Mouse (Mus musculus) bone marrow macrophage, adult 2 months (primary cell): ENCODE results near the gene Dffb. TPM values are rescaled to one million over a fixed set of nuclear protein-coding genes. Genes with fewer than 3 reads are reported as not detected.

Experiments used
- H3K27ac ChIP-seq: 2 replicates; pipeline ENCODE4 v1.5.1; 2012; ENCODE audit warnings: low read depth, low read length; ENCODE audit not compliant: insufficient read depth
- H3K4me1 ChIP-seq: 2 replicates; pipeline ENCODE4 v1.6.1; 2012; ENCODE audit warnings: low read length; ENCODE audit not compliant: control insufficient read depth, insufficient read depth
- H3K4me3 ChIP-seq: 2 replicates; pipeline ENCODE4 v1.5.1; 2012; ENCODE audit warnings: mild to moderate bottlenecking, low read length, moderate library complexity; ENCODE audit not compliant: insufficient read depth
- CTCF ChIP-seq: IDR thresholded peaks from 2 replicates; pipeline ENCODE4 v1.5.1; 2012; ENCODE audit warnings: low read depth, mild to moderate bottlenecking, low read length, moderate library complexity
- POLR2A ChIP-seq: IDR thresholded peaks from 2 replicates; pipeline ENCODE4 v1.6.1; 2012; ENCODE audit warnings: mild to moderate bottlenecking, low read depth, low read length, borderline replicate concordance
- polyA plus RNA-seq: library from polyadenylated mRNA; stranded (reverse); fragments of >200 nt; gene quantifications from 2 replicates; pipeline ENCODE4 v1.2.4, GENCODE M21; 2012; ENCODE audit not compliant: missing spikeins, insufficient read depth, insufficient read length

Gene Dffb
- polyA plus RNA-seq, 1 experiment, result 5.5 TPM

DNA sequence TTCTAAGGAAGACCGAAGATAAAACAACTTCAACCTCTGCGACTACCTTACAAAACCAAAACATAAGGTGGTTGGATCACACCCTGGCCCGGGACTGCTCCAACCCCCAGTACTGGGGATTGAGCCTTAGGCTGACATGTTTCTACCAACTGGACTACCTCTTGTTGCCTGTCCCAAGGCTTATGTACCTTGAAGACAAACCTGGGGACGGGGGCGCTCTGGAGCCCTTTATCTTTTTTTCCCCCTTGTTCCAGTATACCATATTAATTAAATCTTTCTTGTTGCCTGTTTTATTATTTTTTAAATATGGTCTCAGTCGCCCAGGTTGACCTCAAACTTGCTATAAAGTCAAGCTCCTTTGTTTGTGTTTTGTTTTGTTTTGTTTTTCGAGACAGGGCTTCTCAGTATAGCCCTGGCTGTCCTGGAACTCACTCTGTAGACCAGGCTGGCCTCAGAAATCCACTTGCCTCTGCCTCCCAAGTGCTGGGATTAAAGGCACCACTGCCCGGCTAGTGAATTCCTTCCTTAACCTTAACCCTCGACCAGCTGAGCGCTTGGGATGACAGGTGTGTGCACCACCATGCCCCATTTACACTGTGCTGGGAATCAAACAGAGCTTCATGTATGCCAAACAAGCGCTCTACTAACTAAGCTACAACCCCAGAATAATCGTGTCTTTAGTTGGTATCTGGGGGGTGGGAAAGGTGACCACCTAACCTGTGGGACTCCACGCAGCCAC lies 36.1 kb upstream of the Dffb start:
- 0 out of 2 replicates have a peak overlapping the region, but pooled peaks have one; percentile 12 for H3K27ac ChIP-seq
- TF ChIP-seq POLR2A (no peak), CTCF (no peak)
- H3K4me3 ChIP-seq, result peak overlapping the region; percentile 99
- H3K4me1 ChIP-seq, result peaks cover 8% of the 10 kb centered on the region

DNA sequence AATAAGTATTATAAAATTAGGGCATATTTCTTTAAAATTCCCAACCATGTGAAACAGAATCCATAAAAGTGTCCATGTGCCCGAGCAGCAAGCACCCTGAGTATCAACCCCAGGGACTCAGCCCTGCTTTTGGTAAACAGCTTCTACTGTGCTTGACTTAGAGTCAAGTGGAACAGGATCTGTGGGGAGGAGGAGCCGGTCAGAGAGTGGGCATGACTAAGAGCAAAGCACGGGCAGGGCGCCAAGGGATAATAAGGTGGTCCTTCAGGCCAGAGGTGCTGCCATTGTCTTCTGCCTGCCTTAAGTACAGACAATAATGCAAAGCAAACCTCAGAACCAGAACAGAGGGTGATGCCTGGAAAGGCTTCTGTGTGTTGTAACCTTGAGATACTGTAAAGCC lies 32.8 kb upstream of the Dffb start:
- Histone ChIP-seq H3K27ac (no peak overlapping the region), H3K4me1 (0 out of 2 replicates have a peak, but pooled peaks cover 2% of the 10 kb centered on the region), H3K4me3 (no peak overlapping the region)
- TF ChIP-seq CTCF, result no peak
- TF ChIP-seq POLR2A, result no peak

DNA sequence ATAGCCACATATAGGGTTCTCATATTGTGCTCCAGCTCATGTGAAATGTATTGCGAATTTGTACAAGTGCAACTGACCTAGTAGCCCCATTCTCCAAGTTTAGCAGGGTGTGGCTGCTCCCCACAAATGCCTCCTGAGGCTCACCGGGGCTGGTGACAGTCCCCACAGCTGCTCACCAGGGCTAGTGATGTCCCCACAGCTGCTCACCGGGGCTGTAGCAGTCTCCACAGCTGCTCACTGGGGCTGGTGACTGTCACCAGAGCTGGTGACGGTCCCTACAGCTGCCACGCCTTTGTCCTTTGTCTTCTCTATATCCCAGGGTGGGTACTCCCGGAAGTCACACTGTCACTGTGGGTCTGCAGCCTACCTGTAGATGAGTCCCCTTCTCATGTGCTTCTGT lies 31.3 kb upstream of the Dffb start:
- no peak overlapping the region for H3K27ac ChIP-seq
- TF ChIP-seq POLR2A, result no peak
- no peak for TF ChIP-seq CTCF
- no peak overlapping the region for H3K4me3 ChIP-seq
- H3K4me1 ChIP-seq, result 0 out of 2 replicates have a peak, but pooled peaks cover 2% of the 10 kb centered on the region

DNA sequence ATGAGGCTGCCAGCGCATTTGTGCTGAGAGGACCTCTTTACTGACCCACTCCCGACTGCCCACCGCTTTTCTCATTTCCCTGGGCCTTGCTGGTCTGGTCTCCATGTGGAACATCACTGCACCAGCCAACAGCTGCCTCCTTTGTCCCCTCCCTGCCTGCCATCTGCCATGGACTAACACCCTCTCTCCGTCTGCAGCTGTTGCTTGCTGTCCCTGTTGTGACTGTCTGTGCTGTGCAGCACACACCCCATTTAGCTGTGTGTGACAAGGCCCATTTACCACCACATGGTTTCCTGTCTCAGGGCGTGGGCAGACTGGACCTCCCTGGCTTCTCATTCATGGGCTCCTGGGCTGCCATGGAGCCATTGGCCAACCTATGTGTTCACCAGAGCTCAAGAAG lies 30.6 kb upstream of the Dffb start:
- TF ChIP-seq CTCF (no peak), POLR2A (no peak)
- Histone ChIP-seq H3K4me1 (no peaks in the 10 kb centered on the region), H3K4me3 (no peak overlapping the region), H3K27ac (no peak overlapping the region)

DNA sequence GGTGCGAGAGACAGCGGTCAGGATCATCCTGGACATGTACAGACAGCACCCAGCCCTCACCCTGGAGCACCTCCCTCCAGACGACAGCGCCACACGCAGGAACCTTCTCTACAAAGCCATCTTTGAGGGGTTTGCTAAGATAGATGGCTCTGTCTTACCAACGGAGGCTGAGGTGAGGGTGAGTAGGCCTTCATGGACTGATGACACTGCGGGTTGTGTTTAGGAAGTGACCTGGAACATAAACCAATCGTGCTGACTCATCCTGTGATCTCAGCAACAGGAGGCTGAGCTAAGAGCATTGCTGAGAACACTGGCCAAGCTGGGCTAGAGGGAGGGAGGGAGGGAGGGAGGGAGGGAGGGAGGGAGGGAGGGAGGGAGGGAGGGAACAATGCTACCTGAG lies 18.6 kb upstream of the Dffb start:
- H3K27ac ChIP-seq, result no peak overlapping the region
- TF ChIP-seq POLR2A (no peak), CTCF (no peak)
- H3K4me3 ChIP-seq, result no peak overlapping the region
- H3K4me1 ChIP-seq, result peaks cover 2% of the 10 kb centered on the region; the same call in 1 of the 2 replicates

DNA sequence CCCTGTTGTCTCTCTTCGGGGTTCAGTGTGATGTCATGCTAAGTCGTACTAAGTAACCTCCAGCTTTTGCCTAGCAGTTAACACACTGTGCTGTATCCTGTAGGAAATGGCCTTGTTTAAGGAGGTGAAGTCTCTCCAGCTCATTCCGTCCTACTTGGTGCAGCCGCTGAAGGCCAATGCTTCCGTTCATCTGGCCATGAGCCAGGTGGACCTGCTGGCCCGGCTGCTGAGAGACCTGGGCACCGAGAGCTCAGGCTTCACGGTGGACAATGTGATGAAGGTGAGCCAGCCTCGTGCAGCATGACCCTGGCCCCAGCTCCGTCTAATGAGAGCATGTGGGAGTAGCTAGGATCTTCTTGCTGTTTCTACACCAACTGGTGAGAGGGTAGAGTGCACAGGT lies 17.8 kb upstream of the Dffb start:
- TF ChIP-seq CTCF (no peak), POLR2A (no peak)
- Histone ChIP-seq H3K4me3 (no peak overlapping the region), H3K27ac (no peak overlapping the region)

DNA sequence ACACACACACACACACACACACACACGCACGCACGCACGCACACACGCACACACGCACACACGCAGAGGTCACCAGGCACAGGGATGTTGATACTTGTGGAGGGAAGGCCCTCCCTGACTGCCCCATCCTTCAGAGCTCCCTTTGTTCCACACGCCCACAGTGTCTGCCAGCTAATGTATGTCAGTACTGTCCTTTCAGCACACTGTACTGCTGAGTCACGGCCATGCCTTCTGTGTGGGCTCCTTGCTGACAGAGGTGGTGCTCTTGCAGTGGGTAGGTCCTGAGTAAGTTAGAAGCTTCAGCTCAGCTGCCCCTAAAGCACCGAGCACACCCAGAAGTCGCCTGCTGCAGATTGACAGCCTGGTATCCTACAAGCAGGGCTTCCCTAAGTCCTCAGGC lies 5.5 kb upstream of the Dffb start:
- no peak overlapping the region for H3K4me3 ChIP-seq
- TF ChIP-seq POLR2A (no peak), CTCF (no peak)
- no peak overlapping the region for H3K27ac ChIP-seq
- H3K4me1 ChIP-seq, result 0 out of 2 replicates have a peak, but pooled peaks cover 2% of the 10 kb centered on the region

More for the DNA sequence above, 17.8 kb upstream of the Dffb start:
- H3K4me1 ChIP-seq, result peaks cover 2% of the 10 kb centered on the region; the same call in 1 of the 2 replicates

DNA sequence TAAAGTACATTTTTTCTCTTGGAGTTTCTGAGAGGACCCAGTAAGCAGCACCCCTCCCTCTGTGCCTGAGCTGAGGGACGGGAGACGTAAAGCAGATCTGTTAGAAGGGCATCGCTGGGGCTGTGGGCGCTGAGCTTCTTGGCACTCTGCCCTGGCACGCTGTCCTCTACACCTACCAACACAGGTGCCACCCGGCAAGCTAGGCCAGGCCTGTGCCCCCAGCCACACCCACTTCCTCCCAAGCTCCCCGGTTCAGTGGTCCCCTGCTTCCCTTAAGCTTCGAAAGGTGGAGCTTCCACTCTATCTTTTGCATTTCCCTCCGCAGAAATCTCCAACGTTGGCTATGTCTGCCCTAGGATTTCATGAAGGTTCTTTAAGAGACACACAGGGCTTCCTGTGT lies 4.3 kb upstream of the Dffb start:
- Histone ChIP-seq H3K4me3 (no peak overlapping the region), H3K27ac (no peak overlapping the region), H3K4me1 (0 out of 2 replicates have a peak, but pooled peaks cover 2% of the 10 kb centered on the region)
- no peak for TF ChIP-seq CTCF
- no peak for TF ChIP-seq POLR2A

DNA sequence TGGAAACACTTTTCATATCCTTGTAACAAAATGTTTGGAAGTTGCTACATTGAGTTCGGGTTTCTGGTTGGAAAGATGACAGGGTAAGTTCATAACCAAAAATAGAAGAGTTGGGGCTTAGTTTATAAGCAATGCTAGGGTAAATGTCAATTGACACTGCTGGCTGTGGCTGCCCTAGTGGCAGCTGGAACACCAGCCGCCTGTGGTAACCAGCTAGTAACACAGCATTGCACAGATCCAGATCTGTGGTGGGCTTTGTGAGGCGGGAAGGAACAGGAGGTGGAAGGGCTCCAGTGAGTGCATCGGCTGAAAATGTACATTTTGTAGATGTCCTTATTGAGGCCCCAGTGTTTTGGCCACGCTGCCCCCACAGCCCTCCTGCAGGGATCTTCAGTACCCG lies 842 bp upstream of the Dffb start:
- peak overlapping the region; percentile 85 for H3K4me3 ChIP-seq
- H3K4me1 ChIP-seq, result 0 out of 2 replicates have a peak, but pooled peaks cover 2% of the 10 kb centered on the region
- no peak for TF ChIP-seq CTCF
- no peak for TF ChIP-seq POLR2A
- H3K27ac ChIP-seq, result no peak overlapping the region

DNA sequence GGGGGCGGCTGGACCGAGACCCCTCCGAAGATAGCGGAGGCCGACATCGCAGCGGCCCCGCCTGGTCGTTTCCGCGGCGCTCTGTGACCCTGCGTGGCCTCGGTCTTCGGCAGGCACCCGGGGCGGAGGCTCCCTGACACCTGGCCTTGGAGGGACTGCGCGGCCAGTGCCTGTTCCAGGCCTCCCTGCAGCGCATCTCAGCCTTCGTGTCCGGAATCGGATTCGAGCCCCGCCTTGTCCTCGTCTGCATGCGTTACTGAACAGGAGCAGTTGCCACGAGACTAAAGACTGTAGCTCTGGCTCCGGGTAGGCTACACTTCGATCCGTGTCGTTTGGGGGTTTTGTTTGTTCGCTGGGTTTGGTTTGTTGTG lies 351 bp upstream of the Dffb start:
- Histone ChIP-seq H3K4me3 (peak overlapping the region; percentile 85), H3K4me1 (0 out of 2 replicates have a peak, but pooled peaks cover 2% of the 10 kb centered on the region), H3K27ac (no peak overlapping the region)
- no peak for TF ChIP-seq CTCF
- no peak for TF ChIP-seq POLR2A
